Mouse (Mus musculus) megakaryocyte-erythroid progenitor cell, adult 5-6 weeks (primary cell): ENCODE results near the gene Cps1. TPM values are rescaled to one million over a fixed set of nuclear protein-coding genes. Genes with fewer than 3 reads are reported as not detected.

Experiments
- ATAC-seq: replicated peaks from 2 replicates; pipeline ENCODE4 v1.8.0; 2016; ENCODE audit warnings: mild to moderate bottlenecking, inconsistent platforms; ENCODE audit not compliant: severe bottlenecking, poor library complexity, low FRiP score, low TSS enrichment
- total RNA-seq, 2 experiments: library from RNA; stranded (forward) in 1 of 2; stranded (reverse) in 1 of 2; fragments of 200-1000, 215-1000 nt in 1 of 2; fragments of >200 nt in 1 of 2; fragmentation: Nextera tagmentation in 1 of 2; gene quantifications; 2 replicates each; pipeline ENCODE4 v1.2.3; 2014 to 2017

Gene Cps1
- total RNA-seq, 2 experiments from 2014 or later, result not detected

GRCm38 (mm10) chr1:67218339-67218944, 95.6 kb downstream of the Cps1 start:
- no peak for ATAC-seq

DNA sequence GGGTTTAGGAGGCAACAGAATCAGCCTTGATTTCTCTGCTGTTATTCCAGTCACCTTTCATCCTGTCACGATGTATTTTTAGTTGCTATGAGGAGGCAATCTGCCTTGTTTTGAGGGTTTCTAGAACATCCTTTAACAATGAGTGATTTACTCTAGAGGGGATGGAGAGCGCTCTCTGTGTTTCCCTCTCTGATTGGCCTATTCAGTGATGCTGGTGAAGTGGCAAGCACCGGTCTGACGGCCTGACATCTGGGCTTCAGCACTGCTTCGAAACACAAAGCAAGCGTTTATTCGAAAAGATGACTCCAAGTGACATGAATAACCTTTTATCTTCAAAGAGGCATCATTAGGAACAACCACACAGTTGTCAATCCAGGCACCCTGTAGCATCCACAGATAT, 100.8 kb downstream of the Cps1 start:
- no peak for ATAC-seq

DNA sequence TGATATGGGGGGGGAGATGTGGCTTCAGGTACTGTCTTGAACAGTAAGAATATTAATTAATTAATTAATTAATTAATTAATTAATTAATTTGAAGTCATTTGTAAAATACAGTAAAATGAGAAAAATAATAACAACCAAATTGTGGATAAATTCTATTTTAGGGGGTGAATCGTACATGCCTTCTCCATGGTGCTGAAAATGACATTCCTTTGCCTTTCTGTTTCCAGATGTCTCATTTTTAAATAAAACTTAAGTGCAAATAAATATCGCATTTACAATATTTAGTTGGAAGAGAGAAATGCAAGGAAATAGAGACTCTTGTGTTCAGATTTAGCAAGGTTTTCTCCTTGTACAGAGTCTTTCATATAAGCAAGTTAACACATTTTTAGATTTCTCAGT, 112.0 kb downstream of the Cps1 start:
- ATAC-seq, result no peak

GRCm38 (mm10) chr1:67235468-67236217, 112.8 kb downstream of the Cps1 start:
- no peak for ATAC-seq

- ATAC-seq, result no peak
Measured at GRCm38 (mm10) chr1:67238446-67238845, 115.6 kb downstream of the Cps1 start.

GRCm38 (mm10) chr1:67238941-67239340, 116.1 kb downstream of the Cps1 start:
- ATAC-seq, result no peak

- no peak for ATAC-seq
Measured at GRCm38 (mm10) chr1:67265222-67265621, 142.4 kb downstream of the Cps1 start.

DNA sequence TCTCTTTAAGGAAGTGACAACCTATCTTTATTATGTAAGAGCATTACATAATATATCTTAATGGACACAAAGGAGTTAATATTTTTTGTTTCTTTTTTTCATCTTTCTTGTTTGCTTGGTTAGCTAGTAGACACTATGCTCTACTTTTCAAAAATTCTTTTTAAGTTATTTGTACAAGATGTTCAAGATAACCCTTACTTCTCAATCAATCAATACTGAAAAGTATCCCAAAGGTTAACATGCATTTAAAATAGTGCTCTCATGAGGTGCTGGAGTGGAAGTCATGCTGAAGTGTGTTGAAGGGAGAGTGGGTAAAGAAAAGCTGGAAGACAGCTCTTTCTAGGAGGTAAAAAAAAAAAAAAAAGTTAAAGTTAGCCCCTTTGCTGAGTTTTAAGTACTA, 145.1 kb downstream of the Cps1 start:
- ATAC-seq, result no peak

- no peak for ATAC-seq
Measured at GRCm38 (mm10) chr1:67268450-67268849, 145.6 kb downstream of the Cps1 start.

DNA sequence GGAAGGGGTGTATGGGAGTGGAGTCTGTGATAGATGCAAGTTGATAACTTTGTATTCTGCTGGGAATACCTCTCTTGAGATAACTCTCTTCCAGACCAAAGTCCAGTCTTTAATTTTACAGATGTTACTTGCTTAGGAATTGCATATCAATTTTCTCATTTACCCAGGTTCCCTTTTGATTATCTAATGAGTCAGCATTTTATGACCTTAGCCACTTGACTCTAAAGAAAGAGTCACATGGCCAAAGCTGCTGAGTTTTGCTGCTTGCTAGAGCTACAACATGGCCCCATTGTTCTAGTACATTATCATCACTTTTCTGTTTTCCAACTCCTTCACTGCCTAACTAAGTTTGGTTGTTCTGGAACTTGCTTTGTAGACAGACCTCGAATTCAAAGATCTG, 153.4 kb downstream of the Cps1 start:
- no peak for ATAC-seq

Other genes with a start within 250 kb of the Cps1 start
- gene Myl1, start 177.6 kb upstream of the Cps1 start, total RNA-seq (2014; fragmentation: Nextera tagmentation), result 2.7 TPM in 1 of 2 replicates, not detected in the other
- 2.1 TPM in 1 of 2 replicates, not detected in the other for gene Myl1, start 177.6 kb upstream of the Cps1 start, total RNA-seq (2017)
- gene Lancl1, start 84.2 kb upstream of the Cps1 start, total RNA-seq (2014; fragmentation: Nextera tagmentation), result 36.5 and 51.6 TPM in 2 replicates
- 32.3 and 43.4 TPM in 2 replicates for gene Lancl1, start 84.2 kb upstream of the Cps1 start, total RNA-seq (2017)